Mouse (Mus musculus): ENCODE measurements around the gene Ubp1. TPM values are rescaled to one million over a fixed set of nuclear protein-coding genes. Genes with fewer than 3 reads are reported as not detected.
A peak's percentile ranks its signal among the peaks of the same experiment; 100 is the strongest.

Gene Ubp1
- polyA plus RNA-seq, 1 experiment from 2014 or later, result 33.1 TPM

DNA sequence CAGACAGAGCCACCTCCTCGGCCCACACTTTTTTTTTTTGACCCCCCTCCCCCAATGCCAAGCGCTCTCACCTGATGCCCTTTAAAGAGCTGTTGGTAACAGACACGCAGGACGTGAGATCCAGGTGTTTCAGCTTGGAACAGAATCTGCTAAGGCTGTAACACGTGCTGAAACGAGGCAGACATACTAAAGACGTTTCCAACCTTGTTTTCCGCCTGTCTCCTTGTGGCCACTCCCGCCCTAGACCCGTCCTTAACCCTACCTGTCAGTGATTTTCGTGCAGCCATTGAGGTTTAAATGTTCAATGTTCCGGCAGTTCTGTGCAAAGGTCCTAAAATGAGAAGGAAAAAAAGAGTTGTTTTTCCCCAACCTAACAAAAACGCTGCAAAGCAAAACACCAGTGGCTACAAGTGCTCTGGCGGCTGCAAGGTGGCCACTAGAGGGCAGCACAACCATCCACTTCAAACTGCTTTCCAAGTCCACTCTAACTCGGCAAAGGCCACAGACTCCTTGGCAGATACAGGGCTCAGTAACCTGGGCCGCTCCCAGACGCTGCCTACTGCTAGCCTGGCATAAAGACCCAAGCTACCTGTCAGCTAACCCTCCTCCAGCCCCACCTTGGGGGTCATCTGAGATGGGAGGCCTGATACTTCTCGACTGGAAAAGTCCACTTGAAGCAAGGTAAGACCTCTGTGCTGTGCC, 60.0 kb downstream of the Ubp1 start:
- H3K9ac ChIP-seq, result no peak overlapping the region
- no peak overlapping the region for H3K4me3 ChIP-seq
- H3K36me3 ChIP-seq (replicated peaks), result no peaks in the 10 kb centered on the region; the same call in 1 of the 2 replicates
- H3K9me3 ChIP-seq, result no peaks in the 10 kb centered on the region
- 26% methylated on average over 18 of the region's 18 CpGs for WGBS
- peak overlapping the region; percentile 22; the same call in 1 of the 2 replicates for H3K4me2 ChIP-seq
- H3K27ac ChIP-seq, result no peak overlapping the region
- H3K27me3 ChIP-seq (replicated peaks), result no peaks in the 10 kb centered on the region
- peak; percentile 74 for ATAC-seq (replicated peaks)
- H3K4me1 ChIP-seq, result no peaks in the 10 kb centered on the region

- H3K27ac ChIP-seq, result no peak overlapping the region
- H3K4me3 ChIP-seq, result no peak overlapping the region
- ATAC-seq (replicated peaks), result no peak
- no peaks in the 10 kb centered on the region for H3K27me3 ChIP-seq (replicated peaks)
- H3K9me3 ChIP-seq, result no peaks in the 10 kb centered on the region
- H3K4me2 ChIP-seq, result no peak overlapping the region
- H3K36me3 ChIP-seq (replicated peaks), result no peaks in the 10 kb centered on the region
- no peaks in the 10 kb centered on the region for H3K4me1 ChIP-seq
- 92% methylated on average over 7 of the region's 7 CpGs for WGBS
- H3K9ac ChIP-seq, result no peak overlapping the region
Measured at GRCm38 (mm10) chr9:113992810-113993209, 62.1 kb downstream of the Ubp1 start.

GRCm38 (mm10) chr9:113998311-113998710, 67.6 kb downstream of the Ubp1 start:
- Histone ChIP-seq H3K9ac (no peak overlapping the region), H3K27ac (no peak overlapping the region), H3K4me3 (no peak overlapping the region), H3K9me3 (no peaks in the 10 kb centered on the region), H3K4me2 (no peak overlapping the region), H3K4me1 (no peaks in the 10 kb centered on the region), H3K36me3 (replicated peaks) (peaks cover 14% of the 10 kb centered on the region), H3K27me3 (replicated peaks) (no peaks in the 10 kb centered on the region)
- no peak for ATAC-seq (replicated peaks)
- WGBS, result 60% methylated on average over 2 of the region's 2 CpGs

GRCm38 (mm10) chr9:114006801-114007200, 76.1 kb downstream of the Ubp1 start:
- Histone ChIP-seq H3K9me3 (no peaks in the 10 kb centered on the region), H3K9ac (no peak overlapping the region), H3K4me3 (no peak overlapping the region), H3K27ac (no peak overlapping the region), H3K27me3 (replicated peaks) (no peaks in the 10 kb centered on the region), H3K4me1 (no peaks in the 10 kb centered on the region), H3K36me3 (replicated peaks) (peaks cover 4% of the 10 kb centered on the region; the same call in 1 of the 2 replicates), H3K4me2 (no peak overlapping the region)
- WGBS, result 78% methylated on average over 9 of the region's 9 CpGs
- no peak for ATAC-seq (replicated peaks)

DNA sequence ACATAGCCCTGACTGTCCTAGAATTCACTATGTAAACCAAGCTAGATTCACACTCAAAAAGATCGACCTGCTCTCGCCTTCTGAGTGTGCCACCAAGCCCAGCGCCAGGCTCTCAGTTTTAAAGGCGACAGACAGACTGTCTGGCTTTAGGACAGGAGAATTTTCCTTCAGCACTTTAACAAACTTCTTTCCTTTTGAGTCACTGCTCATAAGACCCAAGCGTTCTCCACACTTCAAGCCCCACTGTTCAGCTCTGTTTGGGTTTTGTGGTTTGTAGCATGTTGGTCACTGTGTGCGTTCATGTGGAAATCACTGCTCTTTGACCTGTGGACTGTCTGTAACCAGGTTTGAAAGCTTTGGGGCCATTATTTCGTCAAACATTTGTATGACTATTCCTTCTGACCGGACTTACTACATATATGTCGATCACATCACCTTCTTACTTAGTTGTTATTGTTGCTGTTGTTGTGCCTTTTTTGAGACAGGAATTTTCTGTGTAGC, 77.2 kb downstream of the Ubp1 start:
- Histone ChIP-seq H3K27ac (no peak overlapping the region), H3K9ac (no peak overlapping the region), H3K4me3 (no peak overlapping the region), H3K27me3 (replicated peaks) (no peaks in the 10 kb centered on the region), H3K4me1 (no peaks in the 10 kb centered on the region), H3K4me2 (no peak overlapping the region), H3K36me3 (replicated peaks) (peaks cover 4% of the 10 kb centered on the region; the same call in 1 of the 2 replicates), H3K9me3 (no peaks in the 10 kb centered on the region)
- ATAC-seq (replicated peaks), result no peak
- WGBS, result 91% methylated on average over 9 of the region's 9 CpGs

DNA sequence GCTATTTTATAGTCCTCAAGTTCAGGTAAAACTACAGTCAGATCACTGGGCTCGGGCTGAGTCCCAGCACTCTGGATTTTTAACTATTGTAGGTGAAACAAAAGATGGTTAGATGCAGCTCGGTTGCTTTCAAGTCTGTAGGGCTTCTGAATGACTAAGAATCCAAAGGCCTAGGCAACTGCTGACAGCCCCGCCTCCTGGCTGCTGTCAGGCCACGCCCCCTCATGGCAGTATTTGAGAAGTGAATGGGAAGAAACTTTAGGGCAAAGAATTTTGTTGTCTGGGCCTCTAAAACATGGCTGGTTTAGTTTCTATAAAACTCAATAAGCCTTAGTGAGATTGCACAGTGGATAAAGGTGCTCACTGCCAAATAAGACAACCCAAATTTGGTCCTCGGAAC, 78.8 kb downstream of the Ubp1 start:
- no peaks in the 10 kb centered on the region for H3K9me3 ChIP-seq
- H3K36me3 ChIP-seq (replicated peaks), result peaks cover 5% of the 10 kb centered on the region; the same call in 1 of the 2 replicates
- WGBS, result 39% methylated on average over 5 of the region's 5 CpGs
- H3K4me3 ChIP-seq, result no peak overlapping the region
- no peak overlapping the region for H3K27ac ChIP-seq
- H3K4me2 ChIP-seq, result no peak overlapping the region
- no peak for ATAC-seq (replicated peaks)
- no peak overlapping the region for H3K9ac ChIP-seq
- no peaks in the 10 kb centered on the region for H3K4me1 ChIP-seq
- no peaks in the 10 kb centered on the region for H3K27me3 ChIP-seq (replicated peaks)

GRCm38 (mm10) chr9:114011203-114011602, 80.5 kb downstream of the Ubp1 start:
- Histone ChIP-seq H3K27me3 (replicated peaks) (no peaks in the 10 kb centered on the region), H3K4me2 (no peak overlapping the region), H3K36me3 (replicated peaks) (peaks cover 5% of the 10 kb centered on the region; the same call in 1 of the 2 replicates), H3K4me1 (no peaks in the 10 kb centered on the region), H3K9me3 (no peaks in the 10 kb centered on the region), H3K27ac (no peak overlapping the region), H3K4me3 (no peak overlapping the region), H3K9ac (no peak overlapping the region)
- 69% methylated on average over 18 of the region's 18 CpGs for WGBS
- ATAC-seq (replicated peaks), result no peak

- no peaks in the 10 kb centered on the region for H3K4me1 ChIP-seq
- H3K27ac ChIP-seq, result no peak overlapping the region
- no peak overlapping the region for H3K9ac ChIP-seq
- 88% methylated on average over 1 of the region's 1 CpGs for WGBS
- ATAC-seq (replicated peaks), result no peak
- H3K4me2 ChIP-seq, result no peak overlapping the region
- H3K36me3 ChIP-seq (replicated peaks), result peaks cover 5% of the 10 kb centered on the region; the same call in 1 of the 2 replicates
- H3K27me3 ChIP-seq (replicated peaks), result no peaks in the 10 kb centered on the region
- no peaks in the 10 kb centered on the region for H3K9me3 ChIP-seq
- H3K4me3 ChIP-seq, result no peak overlapping the region
Measured at GRCm38 (mm10) chr9:114014034-114014433, 83.3 kb downstream of the Ubp1 start.

- Histone ChIP-seq H3K27ac (no peak overlapping the region), H3K4me2 (no peak overlapping the region), H3K9ac (no peak overlapping the region), H3K27me3 (replicated peaks) (no peaks in the 10 kb centered on the region), H3K4me3 (no peak overlapping the region), H3K9me3 (no peaks in the 10 kb centered on the region), H3K4me1 (no peaks in the 10 kb centered on the region), H3K36me3 (replicated peaks) (peaks cover 5% of the 10 kb centered on the region; the same call in 1 of the 2 replicates)
- no peak for ATAC-seq (replicated peaks)
- WGBS, result 87% methylated on average over 4 of the region's 4 CpGs
Measured at GRCm38 (mm10) chr9:114015724-114016123, 85.0 kb downstream of the Ubp1 start.

DNA sequence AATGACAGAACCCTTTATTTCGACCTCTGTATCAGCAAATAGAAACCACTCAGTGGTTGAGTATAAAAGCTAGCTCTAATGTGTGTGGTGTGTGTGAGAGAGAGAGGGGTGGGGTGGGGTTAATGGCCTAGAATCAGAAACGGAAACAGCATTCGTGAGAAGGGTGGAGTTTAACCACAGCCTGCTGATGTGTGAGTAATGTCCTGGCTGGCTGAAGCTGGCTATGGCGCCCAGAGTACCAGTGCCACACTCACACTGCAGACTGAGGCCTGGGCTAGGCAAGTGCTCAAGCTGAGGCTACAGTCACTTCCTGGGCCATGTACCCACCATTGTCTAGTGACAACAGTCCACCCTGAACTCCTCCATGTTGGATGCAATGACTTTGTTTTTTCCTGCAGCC, 85.7 kb downstream of the Ubp1 start:
- 78% methylated on average over 4 of the region's 4 CpGs for WGBS
- no peak overlapping the region for H3K4me3 ChIP-seq
- ATAC-seq (replicated peaks), result no peak

DNA sequence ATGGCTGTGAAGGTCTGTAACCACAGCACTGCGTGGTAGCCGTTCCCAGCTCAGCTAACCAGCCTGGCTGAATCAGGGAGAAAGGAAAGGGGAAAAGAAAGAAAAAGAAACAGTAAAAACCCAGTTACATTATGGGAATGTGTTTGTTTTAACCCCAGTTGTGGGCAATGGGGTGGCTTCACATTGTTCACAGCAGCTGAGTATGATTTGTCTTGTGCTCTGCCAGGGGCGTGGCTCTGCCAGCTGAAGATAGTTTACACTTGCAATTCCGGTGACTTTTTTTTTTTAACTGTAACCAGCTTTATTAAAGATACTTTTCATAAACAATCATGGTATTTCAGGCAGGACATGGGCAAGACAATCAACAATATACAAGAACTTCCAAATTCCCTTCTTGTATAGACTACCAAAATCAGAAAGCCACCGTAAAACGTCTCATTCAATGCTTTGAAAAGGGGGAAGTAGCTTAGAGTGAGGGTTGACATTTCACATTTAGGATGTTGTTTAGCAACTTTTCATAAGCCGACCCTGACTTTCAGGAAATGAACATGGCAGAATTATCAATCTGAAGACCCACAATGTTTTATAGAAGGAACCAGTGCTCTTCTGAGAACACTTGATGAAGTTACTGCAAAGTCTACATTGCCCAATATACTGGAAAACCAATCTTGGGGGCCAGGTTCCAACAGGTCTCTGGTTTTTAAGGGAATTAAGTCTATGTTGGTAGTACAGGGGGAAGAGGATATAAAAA, 88.5 kb downstream of the Ubp1 start:
- H3K4me3 ChIP-seq, result no peak overlapping the region
- H3K27me3 ChIP-seq (replicated peaks), result no peaks in the 10 kb centered on the region
- no peaks in the 10 kb centered on the region for H3K4me1 ChIP-seq
- no peak overlapping the region for H3K9ac ChIP-seq
- no peaks in the 10 kb centered on the region for H3K36me3 ChIP-seq (replicated peaks)
- ATAC-seq (replicated peaks), result no peak
- WGBS, result 88% methylated on average over 7 of the region's 7 CpGs
- no peak overlapping the region for H3K27ac ChIP-seq
- no peak overlapping the region for H3K4me2 ChIP-seq
- no peaks in the 10 kb centered on the region for H3K9me3 ChIP-seq

More for the DNA sequence above, 85.7 kb downstream of the Ubp1 start:
- Histone ChIP-seq H3K27ac (no peak overlapping the region), H3K9me3 (no peaks in the 10 kb centered on the region), H3K36me3 (replicated peaks) (peaks cover 5% of the 10 kb centered on the region; the same call in 1 of the 2 replicates), H3K27me3 (replicated peaks) (no peaks in the 10 kb centered on the region), H3K4me2 (no peak overlapping the region), H3K9ac (no peak overlapping the region), H3K4me1 (no peaks in the 10 kb centered on the region)

DNA sequence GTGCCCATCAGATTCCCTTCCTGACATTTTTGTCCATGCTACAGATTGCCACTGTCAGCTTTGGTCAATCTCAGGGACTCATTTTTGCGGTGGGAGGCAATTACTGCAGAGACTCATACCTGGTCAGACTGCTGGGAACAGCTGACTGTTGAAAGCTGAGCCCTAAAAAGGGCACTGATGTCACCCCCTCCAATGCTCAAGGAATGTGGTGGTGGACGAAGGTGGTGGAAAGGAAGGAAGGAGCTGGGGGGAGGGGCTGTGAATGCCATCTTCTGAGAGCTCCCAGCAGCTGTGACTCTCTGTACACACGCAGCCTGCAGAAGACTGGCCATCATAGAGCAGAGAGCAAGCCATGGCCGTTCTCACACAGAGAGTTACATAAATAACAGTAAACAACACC, 91.4 kb downstream of the Ubp1 start:
- Histone ChIP-seq H3K36me3 (replicated peaks) (no peaks in the 10 kb centered on the region), H3K4me2 (no peak overlapping the region), H3K4me3 (no peak overlapping the region), H3K4me1 (peaks cover 16% of the 10 kb centered on the region), H3K27ac (no peak overlapping the region), H3K9me3 (no peaks in the 10 kb centered on the region), H3K27me3 (replicated peaks) (no peaks in the 10 kb centered on the region), H3K9ac (no peak overlapping the region)
- 79% methylated on average over 4 of the region's 4 CpGs for WGBS
- no peak for ATAC-seq (replicated peaks)

All from midbrain, embryonic 15.5 days (tissue).